Mouse (Mus musculus) cerebellum, adult (tissue): ENCODE measurements around the gene Olfr444.

Source experiments
- ATAC-seq: cut with Nextera tagmentation; 2 replicates; pipeline ENCODE4 v1.9.2; 2017; ENCODE audit warnings: mild to moderate bottlenecking, moderate library complexity, mixed read lengths; ENCODE audit not compliant: insufficient number of reproducible peaks, low FRiP score, low TSS enrichment

The Olfr444 gene

GRCm38 (mm10) chr6:42948767-42949166 is at the start of gene Olfr444:
Gene Olfr444, plus strand, starts transcription at chr6:42949067.
- no peak for ATAC-seq

- no peak for ATAC-seq
Measured at GRCm38 (mm10) chr6:42900345-42900744, 48.5 kb upstream of the Olfr444 start.

GRCm38 (mm10) chr6:42908578-42908977 is 40.3 kb upstream of the Olfr444 start, which contains the start of gene Olfr447:
Gene Olfr447, plus strand, starts transcription at chr6:42908878.
- no peak for ATAC-seq

- no peak for ATAC-seq
Measured at GRCm38 (mm10) chr6:42921077-42921476, 27.8 kb upstream of the Olfr444 start, which contains the start of gene Olfr446. Gene Olfr446, plus strand, starts transcription at chr6:42921377.

- no peak for ATAC-seq
Measured at GRCm38 (mm10) chr6:42980377-42980776, 31.5 kb downstream of the Olfr444 start.
